Mouse (Mus musculus) CD4-positive, CD25-positive, alpha-beta regulatory T cell, adult 2 months (primary cell): Measurements from ENCODE around the gene Atp1a4.
A peak's percentile ranks its signal among the peaks of the same experiment; 100 is the strongest.

Experiments used
- DNase-seq: peaks from one replicate; pipeline ENCODE4 v3.0.0-alpha.2; 2012; ENCODE audit warnings: low read depth, low spot score

The Atp1a4 gene

GRCm38 (mm10) chr1:172197851-172198250 lies 60.4 kb downstream of the Atp1a4 start:
- no peak for DNase-seq

- DNase-seq: no peak
Measured at GRCm38 (mm10) chr1:172197146-172197545, 61.1 kb downstream of the Atp1a4 start.

- no peak for DNase-seq
Measured at GRCm38 (mm10) chr1:172194435-172194834, 63.8 kb downstream of the Atp1a4 start.

GRCm38 (mm10) chr1:172192217-172192616 lies 66.0 kb downstream of the Atp1a4 start:
- DNase-seq: no peak

- no peak for DNase-seq
Measured at GRCm38 (mm10) chr1:172191578-172191977, 66.6 kb downstream of the Atp1a4 start.

- peak; percentile 38 for DNase-seq
Measured at GRCm38 (mm10) chr1:172188891-172189290, 69.3 kb downstream of the Atp1a4 start.

- peak; percentile 38 for DNase-seq
Measured at GRCm38 (mm10) chr1:172186401-172187289, 71.6 kb downstream of the Atp1a4 start.

GRCm38 (mm10) chr1:172183915-172184314 lies 74.3 kb downstream of the Atp1a4 start:
- no peak for DNase-seq

- DNase-seq: no peak
Measured at GRCm38 (mm10) chr1:172183056-172183455, 75.2 kb downstream of the Atp1a4 start.

GRCm38 (mm10) chr1:172181777-172182176 lies 76.4 kb downstream of the Atp1a4 start:
- DNase-seq: no peak

GRCm38 (mm10) chr1:172180881-172181280 lies 77.3 kb downstream of the Atp1a4 start:
- DNase-seq: no peak

GRCm38 (mm10) chr1:172179102-172179501 lies 79.1 kb downstream of the Atp1a4 start:
- no peak for DNase-seq

- no peak for DNase-seq
Measured at GRCm38 (mm10) chr1:172177791-172178190, 80.4 kb downstream of the Atp1a4 start.
